Mouse (Mus musculus): ENCODE measurements at regions not wholly inside any gene's neighbourhood (a gene's known extent, or its start where the extent isn't known, plus 50 kb on each side); places are given as distances from the start of the nearest gene placed in this dataset.

GRCm38 (mm10) chr5:141074457-141074856, 74.1 kb upstream of the Card11 start:
- TF ChIP-seq CTCF (IDR thresholded peaks at IDR 0.05; ENCODE audit: low read depth, low read length) = no peak
- no peak for TF ChIP-seq POLR2A (IDR thresholded peaks at IDR 0.05; ENCODE audit: insufficient read depth, low read length)

All from ES-Bruce4 (cell line).